Mouse (Mus musculus): ENCODE data around the gene Dpp8. TPM values are rescaled to one million over a fixed set of nuclear protein-coding genes. Genes with fewer than 3 reads are reported as not detected.

The Dpp8 gene
- total RNA-seq (2014; rRNA removed), result 77.2 and 84.1 TPM in 2 replicates
- polyA plus RNA-seq (2015; fragmentation: Nextera tagmentation; extraction: Ambion mirVana), result 26.9 and 27.7 TPM in 2 replicates

- peak; percentile 96 for DNase-seq (ENCODE audit: low spot score)
- Histone ChIP-seq H3K27me3 (ENCODE audit: insufficient read depth, low read length) (no peaks in the 10 kb centered on the region), H3K4me3 (ENCODE audit: low read length) (peak within 1 kb of the TSS; percentile 99), H3K27ac (peak within 1 kb of the TSS; percentile 96), H3K4me2 (ENCODE audit: low read depth, low read length) (peak within 1 kb of the TSS; percentile 91), H3K9me3 (ENCODE audit: low read length) (no peaks in the 10 kb centered on the region), H3K4me1 (ENCODE audit: insufficient read depth, low read length) (0 out of 2 replicates have a peak, but pooled peaks cover 3% of the 10 kb centered on the region), H3K36me3 (ENCODE audit: insufficient read depth, low read length) (no peaks in the 10 kb centered on the region), H3K9ac (replicated peaks; ENCODE audit: low read length) (peak within 1 kb of the TSS; percentile 99)
- WGBS, result under 1% methylated on average over 62 of the region's 85 CpGs
- peak; percentile 96 for TF ChIP-seq CTCF (IDR thresholded peaks at IDR 0.05; ENCODE audit: low read depth)
- peak; percentile 95 for ATAC-seq
Measured at GRCm38 (mm10) chr9:65032269-65033108, at the start of gene Dpp8. Dpp8 (plus strand) TSS chr9:65032414.

- no peak for ATAC-seq
- no peak overlapping the region for H3K9ac ChIP-seq (replicated peaks; ENCODE audit: low read length)
Measured at GRCm38 (mm10) chr9:64985037-64985794, 47.0 kb upstream of the Dpp8 start.

GRCm38 (mm10) chr9:64985807-64986206 is 46.4 kb upstream of the Dpp8 start:
- no peak for DNase-seq (ENCODE audit: low spot score)
- 89% methylated on average over 9 of the region's 9 CpGs for WGBS
- ATAC-seq, result no peak
- Histone ChIP-seq H3K36me3 (ENCODE audit: insufficient read depth, low read length) (peaks cover 72% of the 10 kb centered on the region), H3K27ac (no peak overlapping the region), H3K4me1 (ENCODE audit: insufficient read depth, low read length) (no peaks in the 10 kb centered on the region), H3K4me3 (ENCODE audit: low read length) (no peak overlapping the region), H3K4me2 (ENCODE audit: low read depth, low read length) (no peak overlapping the region), H3K27me3 (ENCODE audit: insufficient read depth, low read length) (no peaks in the 10 kb centered on the region), H3K9ac (replicated peaks; ENCODE audit: low read length) (no peak overlapping the region), H3K9me3 (ENCODE audit: low read length) (no peaks in the 10 kb centered on the region)
- TF ChIP-seq CTCF (IDR thresholded peaks at IDR 0.05; ENCODE audit: low read depth), result no peak

More at GRCm38 (mm10) chr9:64985037-64985794, 47.0 kb upstream of the Dpp8 start:
- Histone ChIP-seq H3K9me3 (ENCODE audit: low read length) (no peaks in the 10 kb centered on the region), H3K4me2 (ENCODE audit: low read depth, low read length) (no peak overlapping the region), H3K27ac (no peak overlapping the region), H3K27me3 (ENCODE audit: insufficient read depth, low read length) (no peaks in the 10 kb centered on the region), H3K36me3 (ENCODE audit: insufficient read depth, low read length) (peaks cover 72% of the 10 kb centered on the region), H3K4me1 (ENCODE audit: insufficient read depth, low read length) (no peaks in the 10 kb centered on the region), H3K4me3 (ENCODE audit: low read length) (no peak overlapping the region)
- DNase-seq (ENCODE audit: low spot score), result no peak
- 80% methylated on average over 8 of the region's 8 CpGs for WGBS
- TF ChIP-seq CTCF (IDR thresholded peaks at IDR 0.05; ENCODE audit: low read depth), result no peak

- Histone ChIP-seq H3K36me3 (ENCODE audit: insufficient read depth, low read length) (peaks cover 73% of the 10 kb centered on the region), H3K4me2 (ENCODE audit: low read depth, low read length) (no peak overlapping the region), H3K9me3 (ENCODE audit: low read length) (no peaks in the 10 kb centered on the region), H3K9ac (replicated peaks; ENCODE audit: low read length) (no peak overlapping the region), H3K27ac (no peak overlapping the region), H3K4me1 (ENCODE audit: insufficient read depth, low read length) (no peaks in the 10 kb centered on the region), H3K27me3 (ENCODE audit: insufficient read depth, low read length) (no peaks in the 10 kb centered on the region), H3K4me3 (ENCODE audit: low read length) (no peak overlapping the region)
- TF ChIP-seq CTCF (IDR thresholded peaks at IDR 0.05; ENCODE audit: low read depth), result no peak
- ATAC-seq, result no peak
- WGBS, result 94% methylated on average over 2 of the region's 2 CpGs
- no peak for DNase-seq (ENCODE audit: low spot score)
Measured at GRCm38 (mm10) chr9:64987651-64988050, 44.6 kb upstream of the Dpp8 start.

- no peaks in the 10 kb centered on the region for H3K4me1 ChIP-seq (ENCODE audit: insufficient read depth, low read length)
- H3K9ac ChIP-seq (replicated peaks; ENCODE audit: low read length), result no peak overlapping the region
- H3K27ac ChIP-seq, result no peak overlapping the region
- no peak for ATAC-seq
- H3K4me2 ChIP-seq (ENCODE audit: low read depth, low read length), result no peak overlapping the region
- no peaks in the 10 kb centered on the region for H3K9me3 ChIP-seq (ENCODE audit: low read length)
- H3K27me3 ChIP-seq (ENCODE audit: insufficient read depth, low read length), result no peaks in the 10 kb centered on the region
- no peak overlapping the region for H3K4me3 ChIP-seq (ENCODE audit: low read length)
- no peak for DNase-seq (ENCODE audit: low spot score)
- TF ChIP-seq CTCF (IDR thresholded peaks at IDR 0.05; ENCODE audit: low read depth), result no peak
- H3K36me3 ChIP-seq (ENCODE audit: insufficient read depth, low read length), result peaks cover 74% of the 10 kb centered on the region
- 93% methylated on average over 6 of the region's 6 CpGs for WGBS
Measured at GRCm38 (mm10) chr9:64988443-64988842, 43.8 kb upstream of the Dpp8 start.

- H3K4me1 ChIP-seq (ENCODE audit: insufficient read depth, low read length), result no peaks in the 10 kb centered on the region
- no peak overlapping the region for H3K9ac ChIP-seq (replicated peaks; ENCODE audit: low read length)
- peaks cover 67% of the 10 kb centered on the region for H3K36me3 ChIP-seq (ENCODE audit: insufficient read depth, low read length)
- DNase-seq (ENCODE audit: low spot score) (no peak), ATAC-seq (no peak)
- H3K27me3 ChIP-seq (ENCODE audit: insufficient read depth, low read length), result no peaks in the 10 kb centered on the region
- WGBS, result 90% methylated on average over 7 of the region's 7 CpGs
- no peak for TF ChIP-seq CTCF (IDR thresholded peaks at IDR 0.05; ENCODE audit: low read depth)
- no peak overlapping the region for H3K27ac ChIP-seq
- no peak overlapping the region for H3K4me3 ChIP-seq (ENCODE audit: low read length)
- H3K9me3 ChIP-seq (ENCODE audit: low read length), result no peaks in the 10 kb centered on the region
- H3K4me2 ChIP-seq (ENCODE audit: low read depth, low read length), result no peak overlapping the region
Measured at GRCm38 (mm10) chr9:64990291-64990690, 41.9 kb upstream of the Dpp8 start.

Data from hindbrain, postnatal 0 days (tissue).